Mouse (Mus musculus) gastrocnemius, postnatal 25 days (tissue): ENCODE results near the gene Nolc1. TPM values are rescaled to one million over a fixed set of nuclear protein-coding genes. Genes with fewer than 3 reads are reported as not detected.
A peak's percentile ranks its signal among the peaks of the same experiment; 100 is the strongest.

Experiments
- DNase-seq: peaks from one replicate; pipeline ENCODE4 v3.0.0; 2022
- long read RNA-seq, 2 experiments: library from polyadenylated mRNA; stranded (forward); transcript quantifications; one replicate each; pipeline ENCODE4 v2.0.0; 2021
- total RNA-seq, 2 experiments: library from RNA; stranded (reverse); gene quantifications; 1 replicate in 1 of 2; 2 replicates in 1 of 2; pipeline ENCODE4 v1.2.3; 2021

Gene Nolc1
- 10 to 100 TPM; 15.0 to 19.7 TPM for total RNA-seq
- long read RNA-seq, experiment 1, transcript Nolc1-203 (13 exons, 3,523 nt), result major isoform, 6 of 22 reads
- long read RNA-seq, experiment 1, partial matches to known transcripts, result 7 of 22 reads
- long read RNA-seq, experiment 1, other reads (novel, unspliced or antisense), result 7 of 22 reads
- long read RNA-seq, experiment 2, transcript Nolc1-203 (13 exons, 3,523 nt), result major isoform, 5 of 27 reads
- long read RNA-seq, experiment 2, partial matches to known transcripts, result 5 of 27 reads
- long read RNA-seq, experiment 2, other reads (novel, unspliced or antisense), result 13 of 27 reads

DNA sequence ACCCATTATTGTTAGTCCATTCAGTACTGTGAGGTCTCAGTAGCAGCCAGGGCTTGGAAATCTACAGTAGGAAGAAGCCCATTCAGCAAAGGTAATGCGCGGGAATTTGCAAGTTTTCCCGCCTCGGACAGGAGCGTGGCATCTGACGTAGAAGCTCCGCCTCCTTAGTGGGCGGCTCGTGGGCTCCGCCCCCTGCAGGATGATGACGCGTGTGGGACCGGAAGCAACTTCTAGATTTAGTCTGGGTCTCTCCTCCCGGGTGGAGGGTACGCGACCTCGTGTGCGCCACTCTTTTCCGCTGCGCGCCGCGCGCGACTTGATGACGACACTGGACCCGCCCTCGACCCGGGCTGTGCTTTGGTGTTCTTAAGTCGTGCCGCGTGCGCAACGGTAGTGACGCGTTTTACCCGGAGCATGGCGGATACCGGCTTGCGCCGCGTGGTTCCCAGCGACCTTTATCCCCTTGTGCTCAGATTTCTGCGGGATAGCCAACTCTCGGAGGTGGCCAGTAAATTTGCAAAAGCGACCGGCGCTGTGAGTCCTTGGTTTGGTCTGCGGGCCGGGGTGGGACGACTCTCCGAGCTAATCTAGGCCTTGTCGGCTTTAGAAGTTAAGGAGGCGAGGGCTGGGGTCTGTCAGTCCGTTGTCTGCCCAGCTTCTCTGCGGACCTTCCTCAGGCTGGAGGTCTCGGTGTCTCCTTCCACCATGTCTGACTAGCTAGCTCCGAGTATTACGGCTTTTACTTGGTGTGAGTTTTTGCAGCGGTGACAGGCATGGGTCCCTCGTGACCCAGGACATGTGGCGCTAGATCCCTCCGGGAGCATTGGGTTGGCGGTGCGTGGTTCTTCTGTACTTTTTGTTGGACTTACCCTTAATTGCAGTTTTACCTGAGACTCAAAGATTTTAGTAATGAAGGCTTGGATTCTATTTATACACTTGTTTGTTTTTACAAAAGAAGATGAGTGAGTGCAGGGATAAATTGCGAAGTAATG lies at the start of gene Nolc1:
Nolc1 (plus strand) TSS at position 248 of the 992 bp plus-strand sequence.
- DNase-seq, result peak; percentile 99

GRCm38 (mm10) chr19:46026567-46026966 lies 49.1 kb upstream of the Nolc1 start:
- DNase-seq, result no peak

DNA sequence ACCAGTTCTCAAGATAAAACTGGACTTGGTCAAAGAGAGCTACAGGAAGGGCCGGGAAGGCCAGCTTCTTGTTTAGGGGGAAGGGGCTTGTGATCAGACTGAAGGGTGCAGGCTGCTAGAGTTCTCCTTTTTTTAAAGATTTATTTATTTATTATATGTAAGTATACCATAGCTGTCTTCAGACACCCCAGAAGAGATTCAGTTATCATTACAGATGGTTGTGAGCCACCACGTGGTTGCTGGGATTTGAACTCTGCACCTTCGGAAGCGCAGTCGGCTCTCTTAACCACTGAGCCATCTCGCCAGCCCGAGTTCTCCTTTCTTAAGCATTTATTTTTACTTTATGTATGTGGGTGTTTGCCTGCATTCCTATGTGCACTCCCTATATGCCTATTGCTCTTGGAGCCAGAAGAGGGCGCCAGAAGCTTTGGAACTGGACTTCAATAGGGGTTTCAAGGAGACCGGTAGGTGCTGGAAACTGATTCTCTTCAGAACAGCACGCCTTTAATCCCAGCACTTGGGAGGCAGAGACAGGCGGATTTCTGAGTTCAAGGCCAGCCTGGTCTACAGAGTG lies 46.8 kb upstream of the Nolc1 start:
- DNase-seq, result no peak

DNA sequence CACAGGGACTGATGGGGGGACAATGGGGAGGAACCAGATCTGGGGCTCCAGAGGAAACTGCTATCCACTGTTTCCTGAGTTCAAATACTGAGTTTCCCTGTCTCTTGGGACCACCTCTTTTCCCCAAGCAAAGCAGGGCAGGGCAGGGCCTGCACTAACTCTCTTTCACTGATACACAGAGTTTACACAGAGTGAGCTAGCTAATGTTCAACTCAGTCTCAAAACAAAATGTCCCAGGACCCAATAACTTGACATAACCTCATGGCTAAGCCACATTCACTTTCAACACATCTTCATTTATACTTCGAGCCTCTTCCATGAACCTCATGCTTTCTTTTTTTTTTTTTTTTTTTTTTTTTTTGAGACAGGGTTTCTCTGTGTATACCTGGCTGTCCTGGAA lies 46.0 kb upstream of the Nolc1 start:
- no peak for DNase-seq

DNA sequence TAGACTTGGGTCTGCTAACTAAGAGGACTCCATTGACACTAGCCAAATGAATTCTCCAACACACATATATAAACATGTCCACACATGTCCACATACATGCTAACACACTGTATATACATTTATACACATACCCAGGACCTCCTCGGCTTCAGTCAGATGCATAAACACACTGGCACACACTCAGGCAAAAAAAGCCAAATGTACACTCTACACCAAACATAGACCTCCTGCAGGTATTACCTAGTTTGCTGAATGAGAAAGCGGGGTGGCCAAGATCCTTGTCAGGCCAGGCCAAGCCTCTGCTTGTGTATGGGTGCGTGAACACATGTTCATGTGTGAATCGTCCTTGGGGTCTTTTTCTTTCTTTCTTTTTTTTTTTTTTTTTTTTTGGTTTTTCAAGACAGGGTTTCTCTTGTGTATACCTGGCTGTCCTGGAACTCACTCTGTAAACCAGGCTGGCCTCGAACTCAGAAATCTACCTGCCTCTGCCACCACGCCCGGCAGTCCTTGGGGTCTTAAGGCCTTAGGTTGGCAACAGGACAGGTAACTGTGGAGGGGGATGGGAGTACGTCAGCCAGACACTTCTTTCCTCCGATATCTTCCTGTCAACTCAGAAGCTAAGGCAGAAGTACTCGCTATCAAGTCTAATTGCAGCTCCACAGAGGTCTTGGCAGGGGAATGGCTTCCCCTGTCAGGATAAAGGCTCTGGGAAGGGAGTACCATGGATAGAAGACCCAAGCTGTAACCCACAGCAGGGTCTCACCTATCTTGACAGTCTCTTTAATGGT lies 45.3 kb upstream of the Nolc1 start:
- no peak for DNase-seq

DNA sequence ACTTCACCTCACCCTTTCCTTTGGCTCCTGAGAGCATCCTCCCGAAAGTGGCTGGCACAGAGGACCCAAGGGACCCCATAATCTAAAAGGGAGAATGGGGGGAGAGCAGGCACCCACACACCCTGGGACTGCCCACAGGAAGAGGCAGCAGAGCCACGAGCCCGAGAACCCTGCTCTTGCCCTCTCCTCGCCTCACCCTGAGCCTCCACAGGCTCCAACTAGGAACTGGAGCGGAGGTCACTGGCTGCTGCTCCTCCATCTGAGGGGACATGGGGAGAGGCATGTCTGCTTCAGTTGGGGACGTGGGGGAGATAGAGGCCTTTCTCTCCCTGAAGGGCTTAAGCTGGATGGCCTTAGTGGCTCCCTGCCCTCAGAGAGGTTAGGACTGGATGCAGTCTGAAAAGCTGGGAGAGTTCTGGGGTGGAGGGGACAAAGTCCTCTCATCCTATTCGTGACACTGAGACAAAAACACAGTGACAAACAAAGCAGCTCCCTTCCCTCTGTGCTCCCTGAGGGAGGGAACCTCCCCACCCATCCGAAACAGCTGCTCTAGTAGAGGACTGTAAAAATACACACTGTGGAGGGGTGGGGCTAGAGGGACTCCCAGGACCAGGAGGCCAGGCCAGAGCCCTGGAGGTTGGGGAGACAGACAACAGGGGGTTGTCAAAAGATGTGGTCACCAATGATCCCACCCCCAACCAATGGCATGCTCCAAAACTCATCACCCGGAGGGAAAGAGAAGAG lies 43.8 kb upstream of the Nolc1 start:
- no peak for DNase-seq

DNA sequence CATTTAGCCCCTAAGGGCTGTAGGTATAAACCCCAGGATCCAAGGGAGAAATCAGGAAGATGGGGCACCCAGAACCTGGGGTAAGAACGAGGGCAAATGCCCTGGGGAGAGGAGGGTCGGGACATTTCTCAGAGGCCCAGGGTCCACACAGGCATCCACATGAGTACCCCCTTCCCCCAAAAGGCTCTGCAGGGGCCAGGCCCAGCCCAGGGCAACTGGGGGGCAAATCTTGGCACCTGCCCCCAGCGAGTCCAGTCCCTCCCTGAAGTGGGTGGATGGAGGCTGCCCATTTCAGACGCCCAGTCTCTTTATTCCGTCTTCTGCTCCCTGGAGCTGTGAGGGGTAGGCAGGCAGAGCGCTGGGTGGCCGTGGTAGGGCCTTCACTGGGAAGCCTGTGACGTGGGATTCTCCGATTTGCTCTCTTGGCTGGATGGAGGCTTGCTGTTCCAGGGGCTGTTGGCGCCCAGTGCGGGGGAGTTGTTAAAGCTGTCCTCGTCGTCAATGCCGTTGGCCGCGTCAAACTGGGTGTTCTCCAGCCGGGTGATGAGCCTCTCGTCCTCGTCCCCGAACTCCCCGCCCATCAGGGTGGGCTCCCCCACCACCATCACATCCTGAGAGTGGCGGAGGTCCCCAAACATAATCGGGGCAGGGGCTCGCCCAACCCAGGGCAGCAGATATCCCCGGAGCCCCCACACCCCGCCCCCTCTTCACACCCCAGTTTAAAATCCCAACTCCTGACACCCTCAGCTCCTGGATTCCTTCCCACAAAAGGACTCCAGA lies 42.7 kb upstream of the Nolc1 start:
- DNase-seq, result no peak

- no peak for DNase-seq
Measured at GRCm38 (mm10) chr19:46033911-46034310, 41.8 kb upstream of the Nolc1 start.

DNA sequence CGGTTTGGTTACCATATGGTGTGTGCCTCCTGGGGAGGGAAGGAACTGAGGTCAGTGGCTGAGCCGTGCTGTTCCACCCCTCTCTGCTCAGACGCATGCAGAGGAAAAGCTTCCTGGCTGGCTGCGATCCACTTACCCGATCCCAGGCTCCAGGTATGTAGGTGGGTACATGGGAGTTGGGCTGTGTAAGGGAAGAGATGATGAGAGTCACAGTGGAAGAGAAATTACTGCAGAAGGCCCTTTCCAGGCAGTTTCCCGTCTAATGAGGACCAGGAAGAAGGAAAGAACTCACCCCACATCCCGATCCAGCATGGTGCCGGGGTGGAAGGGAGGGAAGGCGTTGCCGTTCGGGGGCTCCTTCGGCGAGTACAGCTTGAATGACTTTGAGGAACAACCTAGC lies 39.7 kb upstream of the Nolc1 start:
- DNase-seq, result no peak

GRCm38 (mm10) chr19:46036477-46037242 lies 39.0 kb upstream of the Nolc1 start:
- DNase-seq, result no peak

DNA sequence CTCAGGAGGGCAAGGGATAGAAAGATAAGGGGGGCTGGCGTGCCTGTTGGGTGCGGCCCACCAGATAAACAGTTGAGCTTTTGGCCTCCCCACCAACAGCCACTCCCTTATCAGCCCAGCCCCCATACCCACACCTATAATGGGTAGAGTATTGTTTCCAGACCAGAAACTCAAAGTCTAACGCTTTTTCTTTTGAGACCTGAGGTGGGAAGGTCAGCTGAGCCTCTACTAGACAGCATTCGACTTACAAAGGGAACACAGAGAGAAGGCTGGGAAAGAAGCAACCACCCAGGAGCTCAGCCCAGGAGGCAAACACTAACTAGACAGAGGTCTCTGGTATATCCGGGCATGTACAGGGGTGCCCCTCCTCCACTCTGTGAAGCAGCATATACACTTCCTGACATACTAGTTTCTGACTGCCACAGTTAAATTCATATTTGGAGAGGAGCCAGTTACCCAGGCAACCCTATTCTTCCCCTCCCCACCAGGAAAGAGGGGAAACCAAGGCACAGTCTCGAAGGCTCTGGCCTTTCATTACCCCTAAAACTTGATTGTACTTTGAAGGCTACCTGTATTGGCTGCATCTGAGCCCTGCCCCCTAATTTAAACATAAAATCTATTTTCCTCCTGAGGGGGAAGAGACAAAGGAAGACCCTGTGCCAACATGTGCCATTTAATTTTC lies 38.3 kb upstream of the Nolc1 start:
- DNase-seq, result no peak

DNA sequence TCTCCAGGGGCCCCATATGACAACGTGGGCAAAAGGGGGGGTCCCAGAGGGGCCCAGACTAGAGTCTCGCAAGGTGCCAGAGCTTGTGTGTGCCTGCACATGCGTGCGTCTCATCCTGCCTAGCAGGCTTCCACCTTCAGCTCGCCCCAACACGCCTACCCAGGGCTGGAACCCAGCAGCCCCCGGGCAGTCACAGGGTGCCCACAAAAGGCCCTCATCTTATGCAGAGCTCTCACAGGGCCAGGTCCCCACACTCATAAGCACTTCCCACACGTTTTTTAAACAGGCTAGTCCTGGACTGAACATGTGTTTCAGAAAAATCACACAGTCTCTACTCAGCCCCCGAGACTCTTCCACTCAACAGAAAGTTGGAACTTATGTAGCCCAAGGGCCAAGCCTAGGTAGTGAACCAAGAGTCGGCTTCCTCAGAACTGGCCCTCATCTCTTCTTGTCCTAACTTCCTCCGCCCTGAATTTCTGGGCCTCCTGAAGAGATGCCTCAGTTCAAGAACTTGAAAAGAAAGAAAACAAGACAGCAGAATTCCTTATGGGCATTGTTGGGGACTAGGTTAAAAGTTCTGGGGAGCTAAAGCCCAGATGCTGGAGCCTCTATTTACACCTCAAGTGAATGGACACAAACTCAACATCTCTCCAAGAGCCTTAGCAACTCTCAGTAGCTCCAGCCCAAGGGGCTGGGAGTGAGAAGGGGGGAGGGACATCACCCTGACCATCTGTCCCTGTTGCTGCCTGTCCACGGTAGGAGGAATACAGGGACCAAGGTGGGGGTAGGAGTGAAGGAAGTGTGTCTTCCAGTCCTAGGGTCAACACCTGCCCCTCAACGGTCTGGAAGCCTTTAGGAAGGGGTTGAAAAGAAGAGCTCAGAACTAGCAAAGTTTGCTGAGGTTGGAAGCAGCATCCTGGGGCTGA lies 37.5 kb upstream of the Nolc1 start:
- DNase-seq, result no peak

- DNase-seq, result no peak
Measured at GRCm38 (mm10) chr19:46038851-46039260, 36.8 kb upstream of the Nolc1 start.

DNA sequence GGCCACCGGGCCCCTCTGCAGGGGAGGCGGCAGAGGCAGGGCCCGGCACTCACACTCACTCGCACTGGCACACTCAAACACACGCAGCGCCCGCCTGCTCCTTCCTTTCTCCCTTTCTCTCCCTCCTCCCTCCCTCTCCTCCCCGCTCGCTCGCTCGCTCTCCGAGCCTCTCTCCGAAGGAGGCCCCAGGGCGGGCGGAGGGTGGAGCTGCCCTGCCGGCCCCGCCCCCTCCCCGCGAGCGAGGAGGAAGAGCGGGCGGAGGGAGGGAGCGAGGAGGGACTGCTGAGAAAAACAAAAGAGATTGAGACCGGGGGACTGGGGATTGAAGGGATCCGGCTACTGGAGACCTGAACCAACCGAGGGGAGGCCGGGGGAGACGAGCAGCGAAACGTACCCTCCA lies 36.2 kb upstream of the Nolc1 start:
- peak; percentile 92 for DNase-seq

DNA sequence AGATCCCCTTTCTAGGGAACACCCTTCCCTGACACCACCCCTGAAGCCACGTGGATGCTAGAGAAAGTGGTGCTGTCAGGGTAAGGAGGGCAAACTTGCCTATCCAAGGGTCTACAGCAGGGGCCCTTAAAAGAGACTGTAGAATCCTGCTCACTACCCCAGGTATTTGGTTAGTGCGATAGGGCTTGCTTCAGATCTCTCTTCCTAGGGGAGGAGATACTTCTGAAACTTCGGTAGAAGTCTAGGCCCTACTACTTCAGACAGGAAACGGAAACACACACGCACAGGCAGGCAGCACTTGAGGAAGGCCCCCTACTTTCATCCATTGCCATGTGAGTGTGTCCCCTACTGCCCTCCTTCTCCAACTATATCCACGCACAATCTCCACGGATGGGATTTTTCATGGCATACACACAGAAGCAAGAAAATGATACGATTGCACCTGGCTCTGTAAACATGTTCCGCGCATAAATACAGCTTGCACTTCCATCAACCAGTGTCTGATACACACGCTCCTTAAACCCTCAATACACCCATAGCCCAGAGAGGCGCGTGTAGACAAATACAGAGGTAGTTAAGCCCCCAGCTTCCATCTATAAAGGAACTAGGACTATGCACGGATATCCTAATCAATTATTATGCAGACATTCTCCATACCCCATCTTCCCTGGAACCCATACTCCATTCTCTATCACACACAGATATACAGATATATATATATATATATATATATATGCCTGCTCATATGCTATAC lies 35.3 kb upstream of the Nolc1 start:
- no peak for DNase-seq

DNA sequence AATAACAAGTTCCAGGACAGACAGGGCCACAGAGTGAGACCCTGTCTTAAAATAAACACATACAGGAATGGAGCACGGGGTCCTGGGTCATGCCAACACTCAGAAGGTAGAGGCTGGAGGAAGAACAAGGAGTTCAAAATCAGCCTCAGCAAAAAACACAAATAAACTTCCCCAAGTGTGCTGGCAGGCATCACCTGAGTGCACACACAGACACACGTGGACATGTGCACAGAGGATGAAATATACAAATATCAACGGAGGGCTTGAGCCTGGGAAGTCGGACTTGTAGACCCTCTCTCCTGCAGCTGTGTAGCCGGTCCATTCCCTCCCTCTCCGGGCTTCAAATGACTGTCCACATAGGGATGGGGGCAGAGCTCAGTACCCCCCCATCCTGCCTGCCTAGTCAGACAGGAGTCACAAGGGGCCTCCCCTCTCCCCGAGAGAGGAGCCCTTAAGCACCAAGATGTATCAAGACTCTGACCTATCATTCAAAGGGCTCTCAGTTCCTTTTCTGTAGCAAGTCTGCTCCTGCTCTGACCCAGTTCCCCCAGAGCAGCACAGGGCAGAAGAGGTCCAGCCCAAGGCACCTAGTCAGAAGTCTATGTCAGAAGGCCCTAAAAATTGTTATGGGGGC lies 34.2 kb upstream of the Nolc1 start:
- DNase-seq, result no peak
